Mouse (Mus musculus): ENCODE measurements at regions not wholly inside any gene's neighbourhood (a gene's known extent, or its start where the extent isn't known, plus 50 kb on each side); places are given as distances from the start of the nearest gene placed in this dataset.

DNA sequence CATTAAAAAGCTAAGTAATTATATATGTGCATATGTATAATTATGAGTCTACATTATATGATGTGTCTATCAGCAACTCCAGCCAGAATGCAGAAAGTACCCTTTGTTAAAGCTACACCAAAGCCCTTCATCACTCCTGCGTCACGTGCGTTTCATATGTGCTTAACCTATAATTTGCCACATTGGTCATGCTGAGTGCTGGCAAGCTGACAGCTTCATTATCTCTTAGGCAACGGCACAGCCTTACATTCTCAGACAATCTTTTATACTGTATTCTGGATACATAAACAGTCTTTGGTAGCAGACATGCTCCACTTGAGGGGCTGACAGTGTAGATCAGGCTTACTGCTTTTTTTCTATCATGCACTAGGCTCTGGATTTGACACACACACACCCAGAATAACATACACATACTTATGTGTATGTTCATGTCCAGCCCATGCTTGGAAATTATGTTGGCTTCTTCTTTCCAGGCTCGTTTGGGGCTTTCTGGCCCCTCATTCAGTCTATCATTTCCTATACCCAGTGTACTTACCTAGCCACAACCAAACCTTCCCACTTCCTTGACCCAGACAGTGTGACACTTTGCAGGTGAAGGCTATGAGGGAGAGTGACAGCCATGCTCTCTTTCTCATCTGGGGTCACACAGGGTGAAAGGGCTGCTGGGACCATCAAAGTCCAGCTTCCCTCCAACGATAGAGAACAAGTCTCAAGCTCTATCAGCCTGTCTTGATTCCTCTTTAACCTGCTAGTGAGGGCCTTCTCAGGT is 692.5 kb upstream of the Intu start:
- TF ChIP-seq CTCF (IDR thresholded peaks at IDR 0.05; ENCODE audit: extremely low read depth, insufficient read depth, low read length) (no peak), POLR2A (IDR thresholded peaks at IDR 0.05; ENCODE audit: extremely low read depth, insufficient read depth, low read length) (no peak)

Data from cortical plate, adult 2 months (tissue).